Mouse (Mus musculus): ENCODE measurements at regions not wholly inside any gene's neighbourhood (a gene's known extent, or its start where the extent isn't known, plus 50 kb on each side); places are given as distances from the start of the nearest gene placed in this dataset.

- H3K27ac ChIP-seq: no peak overlapping the region
- no peaks in the 10 kb centered on the region for H3K79me2 ChIP-seq (ENCODE audit: inconsistent target)
- H3K36me3 ChIP-seq (ENCODE audit: inconsistent target): no peaks in the 10 kb centered on the region
- 94% methylated on average over 10 of the region's 10 CpGs for WGBS (ENCODE audit: missing documents)
- no peak overlapping the region for H3K4me3 ChIP-seq (ENCODE audit: inconsistent target)
Observed at GRCm38 (mm10) chr14:46275455-46275854, 103.8 kb upstream of the Gm15217 start.

DNA sequence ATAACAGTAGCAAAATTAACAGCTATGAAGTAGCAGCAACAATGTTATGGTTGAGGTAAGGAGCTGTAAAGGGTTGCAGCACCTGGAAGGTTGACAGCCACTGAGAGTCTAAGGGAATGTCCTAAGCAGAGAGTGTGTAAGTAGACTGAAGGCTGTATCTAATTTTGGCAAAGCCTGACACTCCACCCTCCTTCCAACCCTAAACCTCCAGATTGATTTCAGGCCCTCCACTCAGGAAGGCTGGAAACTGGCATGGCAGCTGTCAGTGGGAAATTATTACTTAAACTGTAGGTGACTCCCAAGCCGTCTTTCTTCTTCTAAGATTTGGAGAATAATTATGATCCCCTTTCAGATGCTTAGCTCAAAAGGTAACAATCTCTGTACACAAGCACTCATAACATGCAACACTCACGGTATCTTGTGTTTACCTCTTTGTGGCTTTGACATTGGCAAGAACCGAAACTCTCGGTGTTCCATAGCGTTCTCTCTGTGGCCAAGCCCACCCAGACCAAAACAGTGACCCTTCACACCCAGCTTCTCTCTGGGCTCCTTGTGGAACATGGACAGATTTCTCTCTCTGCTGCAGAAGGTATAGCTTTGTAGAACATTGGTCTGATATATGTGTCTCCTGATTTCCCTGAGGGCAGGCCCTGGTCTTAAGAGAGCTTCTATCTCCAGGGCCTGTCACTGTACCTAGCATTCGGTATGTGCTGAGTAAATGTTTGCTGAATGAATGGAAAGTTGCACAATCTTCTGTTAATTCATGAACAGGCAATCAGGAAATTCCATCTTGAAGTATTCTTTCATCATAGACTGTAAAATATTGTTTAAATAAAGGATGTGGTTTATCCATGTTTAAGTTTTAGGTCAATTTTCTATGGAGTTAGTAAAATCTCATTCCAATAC, 102.0 kb upstream of the Gm15217 start:
- H3K36me3 ChIP-seq (ENCODE audit: inconsistent target): no peaks in the 10 kb centered on the region
- no peak overlapping the region for H3K27ac ChIP-seq
- WGBS (ENCODE audit: missing documents): 95% methylated on average over 6 of the region's 6 CpGs
- H3K4me3 ChIP-seq (ENCODE audit: inconsistent target): no peak overlapping the region
- no peaks in the 10 kb centered on the region for H3K79me2 ChIP-seq (ENCODE audit: inconsistent target)

GRCm38 (mm10) chr14:46277832-46278611, 101.2 kb upstream of the Gm15217 start:
- Histone ChIP-seq H3K79me2 (ENCODE audit: inconsistent target) (no peaks in the 10 kb centered on the region), H3K36me3 (ENCODE audit: inconsistent target) (no peaks in the 10 kb centered on the region), H3K4me3 (ENCODE audit: inconsistent target) (no peak overlapping the region), H3K27ac (no peak overlapping the region)
- 88% methylated on average over 9 of the region's 9 CpGs for WGBS (ENCODE audit: missing documents)

DNA sequence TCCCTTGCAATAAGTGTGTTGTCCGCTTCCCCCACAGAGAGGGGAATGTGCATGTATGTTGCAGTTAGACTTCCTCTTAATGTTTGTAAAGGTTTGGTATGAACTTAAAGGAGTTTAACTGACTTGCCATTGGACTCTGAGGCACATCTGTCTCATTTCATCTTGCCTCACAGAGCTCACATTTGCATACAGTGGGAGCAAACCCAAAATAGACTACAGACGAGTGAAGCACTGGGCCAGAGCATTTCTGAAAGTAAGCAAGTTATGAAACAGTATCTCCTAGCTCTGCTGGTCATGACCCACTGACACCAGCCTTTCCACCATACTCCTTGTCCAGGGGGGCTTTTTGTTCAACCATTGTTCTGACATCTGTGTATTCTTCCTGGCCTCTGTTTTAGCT, 86.8 kb upstream of the Gm15217 start:
- no peak overlapping the region for H3K27ac ChIP-seq
- H3K4me3 ChIP-seq (ENCODE audit: inconsistent target): no peak overlapping the region
- no peaks in the 10 kb centered on the region for H3K79me2 ChIP-seq (ENCODE audit: inconsistent target)
- H3K36me3 ChIP-seq (ENCODE audit: inconsistent target): no peaks in the 10 kb centered on the region
- WGBS (ENCODE audit: missing documents): 62% methylated on average over 2 of the region's 2 CpGs

- Histone ChIP-seq H3K4me3 (ENCODE audit: inconsistent target) (no peak overlapping the region), H3K79me2 (ENCODE audit: inconsistent target) (no peaks in the 10 kb centered on the region), H3K27ac (no peak overlapping the region), H3K36me3 (ENCODE audit: inconsistent target) (no peaks in the 10 kb centered on the region)
Observed at GRCm38 (mm10) chr14:46296275-46296674, 82.9 kb upstream of the Gm15217 start.

DNA sequence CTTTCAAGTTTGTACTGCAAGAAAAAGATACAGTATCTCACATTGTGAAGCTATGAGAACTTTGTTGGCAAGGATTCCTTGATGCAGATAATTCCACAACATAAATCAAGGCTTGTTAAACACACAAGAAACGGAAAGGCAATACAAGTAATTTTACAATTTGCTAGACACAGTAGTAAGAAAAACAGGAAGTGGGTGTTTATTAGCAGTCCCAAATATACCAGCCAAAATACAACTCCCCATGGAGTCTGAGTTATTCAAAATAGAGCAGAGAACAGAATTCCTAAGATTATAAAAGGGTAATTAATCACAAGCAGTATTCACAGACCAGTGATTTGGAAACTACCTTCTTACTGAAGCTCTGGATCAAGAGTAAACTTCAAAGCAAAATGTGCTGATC, 78.7 kb upstream of the Gm15217 start:
- Histone ChIP-seq H3K27ac (no peak overlapping the region), H3K79me2 (ENCODE audit: inconsistent target) (no peaks in the 10 kb centered on the region), H3K4me3 (ENCODE audit: inconsistent target) (no peak overlapping the region), H3K36me3 (ENCODE audit: inconsistent target) (no peaks in the 10 kb centered on the region)
- 94% methylated on average over 1 of the region's 1 CpGs for WGBS (ENCODE audit: missing documents)

DNA sequence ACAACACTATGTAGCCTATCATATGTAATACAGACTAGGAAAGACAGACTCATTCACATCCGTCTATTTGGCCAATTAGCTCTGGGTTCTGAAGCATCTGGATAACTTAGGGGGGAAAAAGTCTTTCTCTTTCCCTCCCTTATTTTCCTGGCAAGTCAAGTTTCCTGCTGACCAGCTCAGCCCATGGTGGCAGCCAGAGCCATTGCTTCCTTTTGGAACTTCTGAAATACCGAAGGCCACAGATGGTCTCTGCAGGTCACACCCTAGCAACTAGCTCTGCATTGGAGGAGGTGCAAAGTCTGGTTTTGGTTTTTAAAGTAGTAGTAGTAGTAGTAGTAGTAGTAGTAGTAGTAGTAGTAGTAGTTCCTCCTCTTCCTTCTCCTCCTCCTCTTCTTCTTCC, 76.6 kb upstream of the Gm15217 start:
- WGBS (ENCODE audit: missing documents): 94% methylated on average over 2 of the region's 2 CpGs
- Histone ChIP-seq H3K36me3 (ENCODE audit: inconsistent target) (no peaks in the 10 kb centered on the region), H3K4me3 (ENCODE audit: inconsistent target) (no peak overlapping the region), H3K27ac (no peak overlapping the region), H3K79me2 (ENCODE audit: inconsistent target) (no peaks in the 10 kb centered on the region)

DNA sequence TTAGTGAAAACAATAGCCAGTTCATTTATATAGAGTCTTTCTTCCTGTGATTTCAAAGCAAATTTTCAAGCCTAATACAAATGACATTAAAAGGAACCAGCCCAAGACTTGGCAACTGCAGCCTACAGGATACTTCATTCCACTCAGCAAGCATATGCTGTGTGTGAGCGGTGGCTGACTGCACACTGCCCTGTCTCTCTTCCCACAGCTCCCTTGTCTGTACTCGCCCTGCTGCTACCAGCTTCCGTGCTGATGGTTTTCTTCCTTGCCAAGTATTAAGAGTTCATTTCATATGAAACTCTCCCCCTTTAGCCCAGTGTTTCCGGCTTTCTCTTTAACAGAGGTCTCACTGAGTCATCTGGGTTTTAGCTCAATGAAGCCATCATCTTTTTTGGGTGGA, 73.9 kb upstream of the Gm15217 start:
- H3K36me3 ChIP-seq (ENCODE audit: inconsistent target): no peaks in the 10 kb centered on the region
- no peak overlapping the region for H3K4me3 ChIP-seq (ENCODE audit: inconsistent target)
- whole genome bisulfite sequencing (ENCODE audit: missing documents): 82% methylated on average over 4 of the region's 4 CpGs
- no peaks in the 10 kb centered on the region for H3K79me2 ChIP-seq (ENCODE audit: inconsistent target)
- no peak overlapping the region for H3K27ac ChIP-seq

DNA sequence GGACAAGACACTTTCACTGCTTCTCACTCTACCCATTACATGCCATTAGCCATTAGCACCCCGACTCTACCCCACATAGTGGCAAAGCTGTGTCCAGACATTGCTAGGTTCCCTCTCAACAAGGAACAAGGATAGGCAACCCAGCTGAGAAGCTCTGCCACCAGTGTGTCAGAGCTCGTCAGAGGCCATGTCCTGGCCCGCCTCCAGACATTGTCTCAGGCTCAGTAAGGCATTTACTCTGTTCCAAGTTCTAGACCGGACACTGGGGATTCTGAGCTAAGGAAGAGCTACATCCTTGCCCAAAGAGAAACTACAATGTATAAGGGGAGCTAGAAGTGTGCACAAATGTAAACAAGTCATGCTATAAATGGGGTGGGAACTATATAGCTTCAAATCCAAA, 66.2 kb upstream of the Gm15217 start:
- no peaks in the 10 kb centered on the region for H3K79me2 ChIP-seq (ENCODE audit: inconsistent target)
- WGBS (ENCODE audit: missing documents): 83% methylated on average over 4 of the region's 4 CpGs
- no peak overlapping the region for H3K27ac ChIP-seq
- no peaks in the 10 kb centered on the region for H3K36me3 ChIP-seq (ENCODE audit: inconsistent target)
- H3K4me3 ChIP-seq (ENCODE audit: inconsistent target): no peak overlapping the region

- H3K36me3 ChIP-seq (ENCODE audit: inconsistent target): no peaks in the 10 kb centered on the region
- H3K79me2 ChIP-seq (ENCODE audit: inconsistent target): no peaks in the 10 kb centered on the region
- H3K4me3 ChIP-seq (ENCODE audit: inconsistent target): no peak overlapping the region
- H3K27ac ChIP-seq: no peak overlapping the region
- 87% methylated on average over 5 of the region's 5 CpGs for WGBS (ENCODE audit: missing documents)
Observed at GRCm38 (mm10) chr14:46316521-46316920, 62.7 kb upstream of the Gm15217 start.

DNA sequence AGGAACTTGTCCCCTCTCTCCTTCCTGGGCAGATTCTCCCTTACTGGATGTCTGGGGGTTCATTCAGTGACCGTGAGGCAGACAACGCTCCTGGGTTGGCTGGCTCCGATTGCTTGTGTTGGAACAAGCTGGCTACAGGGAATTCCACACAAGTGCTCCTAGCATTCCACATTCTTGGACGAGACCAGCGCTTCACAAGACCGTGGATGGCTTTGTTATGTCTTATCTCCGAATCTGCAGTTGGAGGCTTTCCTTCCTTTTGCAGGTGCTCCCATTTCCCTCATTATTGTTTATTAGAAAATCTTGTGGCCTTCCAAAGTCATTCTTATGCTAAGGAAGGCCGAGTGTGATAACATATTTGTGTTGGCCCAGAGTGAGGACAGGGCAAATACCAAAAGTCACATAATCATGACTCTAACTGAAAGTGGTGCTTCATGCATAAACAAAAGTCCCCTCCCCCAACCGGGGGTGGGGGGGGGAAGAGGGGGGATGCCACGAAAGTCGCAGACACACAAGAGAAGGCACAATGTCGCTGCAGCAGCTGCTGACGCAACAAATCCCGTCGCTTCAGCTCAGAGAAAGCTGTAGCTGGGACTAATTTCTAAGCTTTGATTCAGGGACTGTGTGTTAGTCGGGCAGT, 61.7 kb upstream of the Gm15217 start:
- 77% methylated on average over 14 of the region's 16 CpGs for WGBS (ENCODE audit: missing documents)
- Histone ChIP-seq H3K79me2 (ENCODE audit: inconsistent target) (no peaks in the 10 kb centered on the region), H3K36me3 (ENCODE audit: inconsistent target) (no peaks in the 10 kb centered on the region), H3K4me3 (ENCODE audit: inconsistent target) (no peak overlapping the region), H3K27ac (no peak overlapping the region)

GRCm38 (mm10) chr14:46328064-46328463, 51.1 kb upstream of the Gm15217 start:
- Histone ChIP-seq H3K36me3 (ENCODE audit: inconsistent target) (no peaks in the 10 kb centered on the region), H3K27ac (no peak overlapping the region), H3K79me2 (ENCODE audit: inconsistent target) (no peaks in the 10 kb centered on the region), H3K4me3 (ENCODE audit: inconsistent target) (no peak overlapping the region)
- WGBS (ENCODE audit: missing documents): 87% methylated on average over 3 of the region's 3 CpGs
